Mouse (Mus musculus): ENCODE measurements around the gene Tbccd1. TPM values are rescaled to one million over a fixed set of nuclear protein-coding genes. Genes with fewer than 3 reads are reported as not detected.

The Tbccd1 gene
- polyA plus RNA-seq, 1 experiment from 2014 or later: 36.3 TPM

DNA sequence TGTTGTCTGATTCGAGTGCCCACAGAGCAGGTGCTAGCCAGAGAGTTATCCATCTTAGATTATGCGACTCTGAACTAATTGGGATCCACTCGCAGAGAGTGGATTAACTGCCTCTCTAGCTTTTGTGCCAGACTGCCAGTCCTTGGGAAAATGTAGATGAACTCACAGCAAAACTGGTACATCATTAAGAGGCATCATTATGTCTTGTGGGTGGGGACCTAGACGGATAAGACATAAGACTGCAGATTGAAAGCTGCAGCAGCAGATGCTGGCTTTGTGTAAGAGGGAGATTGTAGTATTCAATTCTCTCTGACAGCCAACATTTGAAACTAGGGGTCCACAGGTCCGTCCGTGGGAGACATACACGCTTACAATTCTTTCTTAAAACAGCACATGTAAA is 54.7 kb downstream of the Tbccd1 start:
- Histone ChIP-seq H3K9ac (ENCODE audit: low read length) (no peak overlapping the region), H3K36me3 (ENCODE audit: control insufficient read depth, insufficient read depth, low read length) (no peaks in the 10 kb centered on the region), H3K27me3 (ENCODE audit: control insufficient read depth, insufficient read depth, low read length) (peaks cover 20% of the 10 kb centered on the region), H3K4me2 (no peak overlapping the region), H3K27ac (ENCODE audit: low read depth, low read length) (no peak overlapping the region), H3K4me3 (ENCODE audit: low read depth, low read length) (no peak overlapping the region), H3K9me3 (ENCODE audit: control insufficient read depth, low read length) (no peaks in the 10 kb centered on the region), H3K4me1 (ENCODE audit: control insufficient read depth, insufficient read depth, low read length) (peaks cover 12% of the 10 kb centered on the region)
- DNase-seq (ENCODE audit: low spot score, missing footprints): no peak
- ATAC-seq (ENCODE audit: low FRiP score): no peak
- 73% methylated on average over 7 of the region's 7 CpGs for whole genome bisulfite sequencing

DNA sequence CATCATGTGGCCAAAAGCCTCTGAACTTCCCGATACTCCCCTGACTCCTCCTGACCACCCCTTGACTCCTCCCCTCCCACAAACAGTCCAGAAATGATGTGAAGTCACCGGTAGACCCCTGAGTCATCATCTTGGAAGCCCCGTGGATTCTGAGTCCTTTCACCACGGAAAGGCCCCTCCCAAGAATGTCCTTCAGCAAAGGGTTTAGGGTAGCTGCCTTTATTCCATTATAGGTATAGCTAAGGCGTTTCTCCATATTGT is 56.7 kb downstream of the Tbccd1 start:
- no peak overlapping the region for H3K9ac ChIP-seq (ENCODE audit: low read length)
- no peaks in the 10 kb centered on the region for H3K9me3 ChIP-seq (ENCODE audit: control insufficient read depth, low read length)
- H3K27ac ChIP-seq (ENCODE audit: low read depth, low read length): no peak overlapping the region
- peaks cover 26% of the 10 kb centered on the region for H3K27me3 ChIP-seq (ENCODE audit: control insufficient read depth, insufficient read depth, low read length)
- DNase-seq (ENCODE audit: low spot score, missing footprints): no peak
- H3K36me3 ChIP-seq (ENCODE audit: control insufficient read depth, insufficient read depth, low read length): no peaks in the 10 kb centered on the region
- H3K4me2 ChIP-seq: no peak overlapping the region
- no peak overlapping the region for H3K4me3 ChIP-seq (ENCODE audit: low read depth, low read length)
- ATAC-seq (ENCODE audit: low FRiP score): peak; percentile 64
- H3K4me1 ChIP-seq (ENCODE audit: control insufficient read depth, insufficient read depth, low read length): peaks cover 12% of the 10 kb centered on the region
- 11% methylated on average over 5 of the region's 5 CpGs for WGBS

- ATAC-seq (ENCODE audit: low FRiP score) (peak; percentile 85), DNase-seq (ENCODE audit: low spot score, missing footprints) (peak; percentile 95)
- Histone ChIP-seq H3K9me3 (ENCODE audit: control insufficient read depth, low read length) (no peaks in the 10 kb centered on the region), H3K36me3 (ENCODE audit: control insufficient read depth, insufficient read depth, low read length) (no peaks in the 10 kb centered on the region), H3K27me3 (ENCODE audit: control insufficient read depth, insufficient read depth, low read length) (peaks cover 26% of the 10 kb centered on the region), H3K4me1 (ENCODE audit: control insufficient read depth, insufficient read depth, low read length) (peaks cover 12% of the 10 kb centered on the region), H3K27ac (ENCODE audit: low read depth, low read length) (no peak overlapping the region), H3K4me3 (ENCODE audit: low read depth, low read length) (no peak overlapping the region), H3K4me2 (no peak overlapping the region; the same call in 1 of the 2 replicates), H3K9ac (ENCODE audit: low read length) (no peak overlapping the region)
- 8% methylated on average over 6 of the region's 6 CpGs for WGBS
Observed at GRCm38 (mm10) chr16:22800026-22800848, 57.2 kb downstream of the Tbccd1 start.

- no peak overlapping the region for H3K4me2 ChIP-seq
- DNase-seq (ENCODE audit: low spot score, missing footprints) (no peak), ATAC-seq (ENCODE audit: low FRiP score) (no peak)
- H3K4me1 ChIP-seq (ENCODE audit: control insufficient read depth, insufficient read depth, low read length): peaks cover 12% of the 10 kb centered on the region
- H3K27me3 ChIP-seq (ENCODE audit: control insufficient read depth, insufficient read depth, low read length): peaks cover 26% of the 10 kb centered on the region
- no peak overlapping the region for H3K4me3 ChIP-seq (ENCODE audit: low read depth, low read length)
- 86% methylated on average over 3 of the region's 3 CpGs for WGBS
- no peaks in the 10 kb centered on the region for H3K36me3 ChIP-seq (ENCODE audit: control insufficient read depth, insufficient read depth, low read length)
- H3K9ac ChIP-seq (ENCODE audit: low read length): no peak overlapping the region
- H3K27ac ChIP-seq (ENCODE audit: low read depth, low read length): no peak overlapping the region
- H3K9me3 ChIP-seq (ENCODE audit: control insufficient read depth, low read length): no peaks in the 10 kb centered on the region
Observed at GRCm38 (mm10) chr16:22798520-22798919, 58.9 kb downstream of the Tbccd1 start.

GRCm38 (mm10) chr16:22797521-22797920 is 59.9 kb downstream of the Tbccd1 start:
- no peaks in the 10 kb centered on the region for H3K36me3 ChIP-seq (ENCODE audit: control insufficient read depth, insufficient read depth, low read length)
- H3K27me3 ChIP-seq (ENCODE audit: control insufficient read depth, insufficient read depth, low read length): peaks cover 25% of the 10 kb centered on the region
- WGBS: 73% methylated on average over 5 of the region's 5 CpGs
- no peak overlapping the region for H3K9ac ChIP-seq (ENCODE audit: low read length)
- no peak overlapping the region for H3K4me3 ChIP-seq (ENCODE audit: low read depth, low read length)
- no peak overlapping the region for H3K27ac ChIP-seq (ENCODE audit: low read depth, low read length)
- ATAC-seq (ENCODE audit: low FRiP score): no peak
- no peaks in the 10 kb centered on the region for H3K9me3 ChIP-seq (ENCODE audit: control insufficient read depth, low read length)
- no peak overlapping the region for H3K4me2 ChIP-seq
- no peak for DNase-seq (ENCODE audit: low spot score, missing footprints)
- H3K4me1 ChIP-seq (ENCODE audit: control insufficient read depth, insufficient read depth, low read length): peaks cover 12% of the 10 kb centered on the region

GRCm38 (mm10) chr16:22795497-22795896 is 62.0 kb downstream of the Tbccd1 start:
- no peak for ATAC-seq (ENCODE audit: low FRiP score)
- 73% methylated on average over 3 of the region's 3 CpGs for WGBS

GRCm38 (mm10) chr16:22791235-22791634 is 66.2 kb downstream of the Tbccd1 start:
- Histone ChIP-seq H3K36me3 (ENCODE audit: control insufficient read depth, insufficient read depth, low read length) (no peaks in the 10 kb centered on the region), H3K4me3 (ENCODE audit: low read depth, low read length) (no peak overlapping the region), H3K4me2 (no peak overlapping the region), H3K9ac (ENCODE audit: low read length) (no peak overlapping the region), H3K4me1 (ENCODE audit: control insufficient read depth, insufficient read depth, low read length) (no peaks in the 10 kb centered on the region; the same call in 1 of the 2 replicates), H3K9me3 (ENCODE audit: control insufficient read depth, low read length) (no peaks in the 10 kb centered on the region), H3K27me3 (ENCODE audit: control insufficient read depth, insufficient read depth, low read length) (no peaks in the 10 kb centered on the region; the same call in 1 of the 2 replicates), H3K27ac (ENCODE audit: low read depth, low read length) (no peak overlapping the region)
- WGBS: 2% methylated on average over 2 of the region's 2 CpGs
- ATAC-seq (ENCODE audit: low FRiP score) (no peak), DNase-seq (ENCODE audit: low spot score, missing footprints) (no peak)

More at GRCm38 (mm10) chr16:22795497-22795896, 62.0 kb downstream of the Tbccd1 start:
- Histone ChIP-seq H3K27ac (ENCODE audit: low read depth, low read length) (no peak overlapping the region), H3K9ac (ENCODE audit: low read length) (no peak overlapping the region), H3K27me3 (ENCODE audit: control insufficient read depth, insufficient read depth, low read length) (peaks cover 20% of the 10 kb centered on the region), H3K36me3 (ENCODE audit: control insufficient read depth, insufficient read depth, low read length) (no peaks in the 10 kb centered on the region), H3K4me2 (no peak overlapping the region), H3K4me1 (ENCODE audit: control insufficient read depth, insufficient read depth, low read length) (peaks cover 9% of the 10 kb centered on the region), H3K9me3 (ENCODE audit: control insufficient read depth, low read length) (no peaks in the 10 kb centered on the region), H3K4me3 (ENCODE audit: low read depth, low read length) (no peak overlapping the region)
- DNase-seq (ENCODE audit: low spot score, missing footprints): peak; percentile 86

GRCm38 (mm10) chr16:22789908-22790367 is 67.5 kb downstream of the Tbccd1 start:
- Histone ChIP-seq H3K27me3 (ENCODE audit: control insufficient read depth, insufficient read depth, low read length) (no peaks in the 10 kb centered on the region; the same call in 1 of the 2 replicates), H3K9ac (ENCODE audit: low read length) (no peak overlapping the region)
- 64% methylated on average over 10 of the region's 10 CpGs for WGBS

DNA sequence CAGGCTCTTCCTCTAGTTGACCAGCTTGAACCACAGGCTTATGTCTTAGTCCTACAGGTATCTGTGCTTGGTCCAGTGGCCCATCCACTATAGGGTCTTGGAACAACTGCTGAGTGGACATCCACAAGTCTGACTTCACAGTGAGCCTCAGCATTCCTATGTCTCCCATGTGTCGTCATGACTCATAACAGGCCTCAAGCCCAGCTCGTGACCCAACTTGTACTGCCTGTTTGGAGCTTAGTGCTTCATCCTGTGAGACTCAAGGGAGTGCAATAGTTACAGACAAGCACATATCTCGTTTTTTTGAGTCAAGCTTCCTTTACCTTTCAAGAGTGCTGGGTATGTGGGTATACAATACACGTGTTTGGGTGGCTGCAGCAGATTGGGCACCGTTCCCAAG is 74.8 kb downstream of the Tbccd1 start:
- Histone ChIP-seq H3K36me3 (ENCODE audit: control insufficient read depth, insufficient read depth, low read length) (no peaks in the 10 kb centered on the region), H3K4me2 (no peak overlapping the region), H3K27me3 (ENCODE audit: control insufficient read depth, insufficient read depth, low read length) (no peaks in the 10 kb centered on the region), H3K27ac (ENCODE audit: low read depth, low read length) (no peak overlapping the region), H3K4me1 (ENCODE audit: control insufficient read depth, insufficient read depth, low read length) (no peaks in the 10 kb centered on the region), H3K4me3 (ENCODE audit: low read depth, low read length) (no peak overlapping the region), H3K9ac (ENCODE audit: low read length) (no peak overlapping the region), H3K9me3 (ENCODE audit: control insufficient read depth, low read length) (no peaks in the 10 kb centered on the region)
- ATAC-seq (ENCODE audit: low FRiP score): no peak
- no peak for DNase-seq (ENCODE audit: low spot score, missing footprints)
- WGBS: 88% methylated on average over 5 of the region's 5 CpGs

More at GRCm38 (mm10) chr16:22789908-22790367, 67.5 kb downstream of the Tbccd1 start:
- Histone ChIP-seq H3K4me2 (no peak overlapping the region), H3K27ac (ENCODE audit: low read depth, low read length) (no peak overlapping the region), H3K4me1 (ENCODE audit: control insufficient read depth, insufficient read depth, low read length) (no peaks in the 10 kb centered on the region), H3K4me3 (ENCODE audit: low read depth, low read length) (no peak overlapping the region), H3K9me3 (ENCODE audit: control insufficient read depth, low read length) (no peaks in the 10 kb centered on the region), H3K36me3 (ENCODE audit: control insufficient read depth, insufficient read depth, low read length) (no peaks in the 10 kb centered on the region)
- ATAC-seq (ENCODE audit: low FRiP score) (no peak), DNase-seq (ENCODE audit: low spot score, missing footprints) (no peak)

All from midbrain, embryonic 11.5 days (tissue).